Mouse (Mus musculus) kidney, embryonic 16.5 days (tissue): ENCODE measurements around the gene Vmn1r91. TPM values are rescaled to one million over a fixed set of nuclear protein-coding genes. Genes with fewer than 3 reads are reported as not detected.
"Not testable (repeated sequence)": the region's sequence is repeated elsewhere in the genome, so short reads cannot be mapped to it uniquely, and the experiment has no call there.

ENCODE experiments used
- ATAC-seq: fragments of 200-750 bp; cut with Nextera tagmentation; 2 replicates; pipeline ENCODE4 v1.8.0; 2017; ENCODE audit warnings: moderate TSS enrichment; ENCODE audit not compliant: low FRiP score, low TSS enrichment
- H3K27ac ChIP-seq: fragments of 300-500 bp; sonication (generic); 2 replicates; pipeline ENCODE4 v1.5.1; 2014; ENCODE audit warnings: low read length
- H3K27me3 ChIP-seq: fragments of 300-500 bp; sonication (generic); 2 replicates; pipeline ENCODE4 v1.6.1; 2014; ENCODE audit warnings: low read length, control low read depth, mixed read lengths; ENCODE audit not compliant: insufficient read depth
- H3K36me3 ChIP-seq: fragments of 300-500 bp; sonication (generic); 2 replicates; pipeline ENCODE4 v1.6.1; 2014; ENCODE audit warnings: low read length, control low read depth, mixed read lengths; ENCODE audit not compliant: insufficient read depth
- H3K4me1 ChIP-seq: fragments of 300-500 bp; sonication (generic); 2 replicates; pipeline ENCODE4 v1.6.1; 2014; ENCODE audit warnings: low read length, control low read depth, mixed read lengths; ENCODE audit not compliant: insufficient read depth
- H3K4me2 ChIP-seq: fragments of 300-500 bp; sonication (generic); replicated peaks from 2 replicates; pipeline ENCODE4 v1.6.1; 2014; ENCODE audit warnings: low read depth, low read length
- H3K4me3 ChIP-seq: fragments of 300-500 bp; sonication (generic); 2 replicates; pipeline ENCODE4 v1.5.1; 2014; ENCODE audit warnings: mild to moderate bottlenecking, low read length
- H3K9ac ChIP-seq: fragments of 300-500 bp; sonication (generic); replicated peaks from 2 replicates; pipeline ENCODE4 v1.6.1; 2014; ENCODE audit warnings: low read length
- H3K9me3 ChIP-seq: fragments of 300-500 bp; sonication (generic); 2 replicates; pipeline ENCODE4 v1.6.1; 2016; ENCODE audit warnings: low read length, control low read depth
- WGBS: fragments of 180-500 bp; shearing (Covaris S2); extraction: QIAGEN DNeasy Blood & Tissue Kit; methylation state at CpG from one replicate; pipeline ENCODE4 v1.1.7; 2014; 5-methylcytosine and 5-hydroxymethylcytosine counted together
- polyA plus RNA-seq: library from polyadenylated mRNA; unstranded; fragments of >200 nt; fragmentation: Nextera tagmentation; extraction: Ambion mirVana; gene quantifications from 2 replicates; pipeline ENCODE4 v1.2.1, GENCODE M21; 2015

Gene Vmn1r91
- polyA plus RNA-seq: not detected in 2 replicates

DNA sequence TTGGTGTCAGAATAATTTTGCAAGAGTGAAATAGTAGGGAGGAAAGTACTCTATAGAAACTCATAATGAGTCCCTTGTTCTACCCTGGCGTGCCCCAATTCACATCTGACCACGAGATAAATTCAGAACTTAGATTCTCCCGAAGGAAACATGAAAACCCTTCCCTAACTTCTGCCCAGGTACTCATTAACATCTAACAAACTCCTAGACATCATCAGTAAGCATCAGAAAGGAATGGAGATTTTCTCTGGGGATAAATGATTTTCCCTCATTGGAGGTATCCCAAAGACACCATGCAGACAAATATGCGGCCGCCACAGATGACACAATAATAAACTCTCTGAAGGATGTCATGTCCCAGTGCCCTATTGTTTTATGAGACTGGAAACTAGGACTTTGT is at the start of gene Vmn1r91:
Vmn1r91 (plus strand) TSS at position 301 of the 400 bp plus-strand sequence.
- WGBS: 84% methylated on average over 5 of the region's 5 CpGs

DNA sequence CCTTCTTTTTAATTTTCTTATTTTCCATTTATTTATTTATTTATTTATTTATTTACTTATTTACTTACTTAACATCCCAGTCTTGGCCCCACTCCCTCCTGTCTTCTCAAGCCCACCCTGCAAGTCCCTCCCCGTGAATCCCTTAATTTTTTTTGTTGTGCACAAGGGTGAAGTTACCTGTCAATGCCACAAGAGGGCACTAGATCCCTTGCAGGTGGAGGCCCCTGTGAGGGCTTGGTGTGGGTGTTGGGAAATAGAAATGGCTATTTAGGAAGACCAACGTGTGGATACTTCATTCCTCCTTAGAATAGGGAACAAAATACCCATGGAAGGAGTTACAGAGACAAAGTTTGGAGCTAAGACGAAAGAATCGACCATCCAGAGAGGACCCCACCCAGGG is 35.4 kb upstream of the Vmn1r91 start:
- H3K9ac ChIP-seq, H3K27ac ChIP-seq, H3K27me3 ChIP-seq, H3K36me3 ChIP-seq, H3K4me2 ChIP-seq, ATAC-seq, H3K4me3 ChIP-seq, H3K4me1 ChIP-seq, H3K9me3 ChIP-seq: not testable (repeated sequence)
- 62% methylated on average over 4 of the region's 4 CpGs for WGBS

More for the DNA sequence above, at the start of gene Vmn1r91:
- not testable (repeated sequence) for H3K27me3 ChIP-seq, H3K27ac ChIP-seq, H3K9ac ChIP-seq, H3K4me3 ChIP-seq, ATAC-seq, H3K36me3 ChIP-seq, H3K4me2 ChIP-seq, H3K4me1 ChIP-seq, H3K9me3 ChIP-seq

DNA sequence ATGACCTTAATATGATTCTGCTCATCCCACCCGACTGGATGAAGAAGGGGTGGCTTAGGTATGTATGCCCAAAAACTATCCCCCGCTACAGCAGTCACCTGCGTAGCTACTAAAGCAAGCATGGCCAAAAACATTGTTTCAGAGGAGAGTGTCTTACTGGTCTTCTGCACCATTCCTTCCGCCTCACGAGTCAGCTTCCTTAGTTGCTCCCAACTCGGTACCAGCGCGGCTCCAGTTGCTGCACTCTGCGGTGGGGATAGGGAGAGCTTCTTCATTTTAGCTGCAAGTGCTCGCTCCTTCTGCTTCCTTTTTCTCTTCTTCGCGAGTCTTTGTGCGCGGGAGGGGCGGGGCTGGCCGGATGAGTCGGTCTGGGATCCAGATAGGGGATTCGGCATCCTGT is 21.4 kb upstream of the Vmn1r91 start:
- 68% methylated on average over 18 of the region's 18 CpGs for WGBS

DNA sequence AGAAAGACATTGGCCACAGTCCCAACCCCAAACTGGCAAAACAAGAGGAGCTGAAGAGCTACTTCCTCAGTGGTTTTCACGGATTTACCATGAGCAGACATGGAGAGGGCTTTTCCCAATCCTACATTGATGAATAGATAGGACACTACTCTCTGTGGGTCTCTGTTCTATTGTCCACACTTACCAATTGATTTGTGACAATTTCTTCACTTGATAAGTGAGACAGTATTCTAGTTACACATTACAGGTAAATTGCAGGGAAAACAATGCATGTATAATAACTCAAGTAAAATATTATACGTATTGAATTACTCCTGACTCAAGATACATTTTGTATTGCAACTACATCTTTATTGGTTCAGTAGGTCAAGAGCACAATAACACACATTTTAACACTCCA is 23.0 kb downstream of the Vmn1r91 start, which contains the start of gene Gm16442:
Gm16442 (minus strand) TSS at position 101 of the 400 bp plus-strand sequence.
- not testable (repeated sequence) for H3K27me3 ChIP-seq, ATAC-seq, H3K27ac ChIP-seq, H3K9me3 ChIP-seq, H3K4me2 ChIP-seq, H3K4me1 ChIP-seq, H3K9ac ChIP-seq, H3K4me3 ChIP-seq, H3K36me3 ChIP-seq
- WGBS: no CpG with 5 or more reads among the region's 2 CpGs

More for the DNA sequence above, 21.4 kb upstream of the Vmn1r91 start:
- not testable (repeated sequence) for H3K4me3 ChIP-seq, H3K27me3 ChIP-seq, H3K4me2 ChIP-seq, H3K9me3 ChIP-seq, H3K4me1 ChIP-seq, H3K27ac ChIP-seq, ATAC-seq, H3K9ac ChIP-seq, H3K36me3 ChIP-seq

GRCm38 (mm10) chr7:20138988-20139387 is 39.5 kb downstream of the Vmn1r91 start, which contains the start of gene Vmn1r93:
Gene Vmn1r93, minus strand, starts transcription at chr7:20139088.
- not testable (repeated sequence) for H3K4me1 ChIP-seq, H3K36me3 ChIP-seq, ATAC-seq, H3K4me3 ChIP-seq, H3K9me3 ChIP-seq, H3K27ac ChIP-seq, H3K9ac ChIP-seq, H3K4me2 ChIP-seq, H3K27me3 ChIP-seq
- WGBS: no CpG with 5 or more reads among the region's 5 CpGs

Other genes with a start within 250 kb of the Vmn1r91 start
- not detected in 2 replicates for gene Gm19345, start 247.7 kb upstream of the Vmn1r91 start, polyA plus RNA-seq
- 0.15 TPM in 1 of 2 replicates, not detected in the other for gene Ceacam16, start 238.4 kb upstream of the Vmn1r91 start, polyA plus RNA-seq
- 0.06 TPM in 1 of 2 replicates, not detected in the other for gene Ceacam19, start 211.7 kb upstream of the Vmn1r91 start, polyA plus RNA-seq
- gene Pvr, start 178.5 kb upstream of the Vmn1r91 start, polyA plus RNA-seq: 11.8 and 16.0 TPM in 2 replicates
- 0.21 TPM in 1 of 2 replicates, not detected in the other for gene Igsf23, start 148.9 kb upstream of the Vmn1r91 start, polyA plus RNA-seq
- not detected in 2 replicates for gene Ceacam20, start 134.3 kb upstream of the Vmn1r91 start, polyA plus RNA-seq
- gene Nlrp9b, start 108.2 kb upstream of the Vmn1r91 start, polyA plus RNA-seq: not detected in 2 replicates
- gene Gm16442, start 22.9 kb downstream of the Vmn1r91 start, polyA plus RNA-seq: not detected in 2 replicates
- not detected in 2 replicates for gene Vmn1r93, start 39.4 kb downstream of the Vmn1r91 start, polyA plus RNA-seq
- gene Vmn1r94, start 68.7 kb downstream of the Vmn1r91 start, polyA plus RNA-seq: not detected in 2 replicates
- not detected in 2 replicates for gene Vmn1r95, start 94.0 kb downstream of the Vmn1r91 start, polyA plus RNA-seq
- gene Gm6164, start 105.9 kb downstream of the Vmn1r91 start, polyA plus RNA-seq: not detected in 2 replicates
- not detected in 2 replicates for gene Gm4498, start 134.1 kb downstream of the Vmn1r91 start, polyA plus RNA-seq
- not detected in 2 replicates for gene Gm5890, start 163.2 kb downstream of the Vmn1r91 start, polyA plus RNA-seq
- gene Gm4133, start 234.4 kb downstream of the Vmn1r91 start, polyA plus RNA-seq: not detected in 2 replicates